Mouse (Mus musculus) C2C12 (cell line): ENCODE measurements around the gene Dnah6.

Experiments used
- CTCF ChIP-seq: IDR thresholded peaks from one replicate; pipeline ENCODE4 v1.5.1; 2011; ENCODE audit not compliant: control insufficient read depth, insufficient read depth, insufficient read length
- FOSL1 ChIP-seq: IDR thresholded peaks from one replicate; pipeline ENCODE4 v1.8.0; 2011; ENCODE audit warnings: mild to moderate bottlenecking, low read length; ENCODE audit not compliant: poor library complexity, insufficient read depth, severe bottlenecking
- MAX ChIP-seq: IDR thresholded peaks from one replicate; pipeline ENCODE4 v1.6.1; 2011; ENCODE audit warnings: mild to moderate bottlenecking, control low read depth
- MYOG ChIP-seq: IDR thresholded peaks from one replicate; pipeline ENCODE4 v1.6.1; 2011; ENCODE audit not compliant: control insufficient read depth, insufficient read length; ENCODE audit errors: extremely low read depth
- USF1 ChIP-seq: IDR thresholded peaks from one replicate; pipeline ENCODE4 v1.6.1; 2011; ENCODE audit warnings: low read depth, mild to moderate bottlenecking, control low read depth, moderate library complexity

- TF ChIP-seq CTCF (no peak), FOSL1 (no peak), USF1 (no peak), MAX (no peak), MYOG (no peak)
Observed at GRCm38 (mm10) chr6:73028853-73029252, 192.6 kb downstream of the Dnah6 start.
